Mouse (Mus musculus): ENCODE measurements around the gene Ing3. TPM values are rescaled to one million over a fixed set of nuclear protein-coding genes. Genes with fewer than 3 reads are reported as not detected.

The Ing3 gene
- polyA plus RNA-seq, 1 experiment = 15.1 TPM

DNA sequence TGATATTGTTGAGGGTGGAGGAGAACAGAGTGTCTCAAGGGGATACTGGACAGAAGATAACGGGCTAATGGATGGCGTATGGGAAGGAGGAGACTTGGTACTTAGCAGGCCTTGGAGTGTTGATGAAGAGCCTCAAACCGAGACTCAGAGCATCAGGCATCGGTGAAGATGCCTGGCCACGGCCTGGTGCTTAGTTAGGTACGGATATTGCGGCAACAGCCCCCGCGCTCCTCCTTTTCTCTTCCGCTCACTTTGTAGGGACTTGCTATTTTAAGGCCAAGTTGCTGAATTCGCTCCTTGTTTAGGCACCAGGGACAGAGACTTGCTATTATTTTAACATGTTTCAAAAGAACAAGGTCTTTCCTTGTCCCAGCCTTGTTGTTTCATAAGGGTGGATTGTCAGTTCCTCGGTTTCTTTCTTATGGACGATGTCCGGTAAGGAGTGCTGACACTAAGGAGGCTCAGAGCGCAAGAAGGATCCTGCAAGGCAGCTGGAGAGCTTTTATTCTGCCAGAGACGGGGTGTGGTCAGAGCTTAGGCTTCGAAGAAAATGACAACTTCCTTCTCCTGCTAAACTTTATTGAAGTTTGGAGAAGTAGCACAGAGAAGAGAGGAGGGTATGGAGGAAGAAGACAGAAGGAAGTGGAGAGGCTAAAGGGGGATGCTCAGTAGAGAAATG, 53.3 kb downstream of the Ing3 start:
- Histone ChIP-seq H3K4me3 (ENCODE audit: insufficient read depth, low read length) (no peak overlapping the region), H3K27ac (ENCODE audit: insufficient read depth, low read length) (no peak overlapping the region), H3K4me1 (ENCODE audit: control insufficient read depth, insufficient read depth, low read length) (no peaks in the 10 kb centered on the region)
- TF ChIP-seq POLR2A (IDR thresholded peaks at IDR 0.05; ENCODE audit: extremely low read depth, insufficient read depth, low read length) = no peak
- TF ChIP-seq CTCF (IDR thresholded peaks at IDR 0.05; ENCODE audit: extremely low read depth, insufficient read depth, low read length) = no peak

DNA sequence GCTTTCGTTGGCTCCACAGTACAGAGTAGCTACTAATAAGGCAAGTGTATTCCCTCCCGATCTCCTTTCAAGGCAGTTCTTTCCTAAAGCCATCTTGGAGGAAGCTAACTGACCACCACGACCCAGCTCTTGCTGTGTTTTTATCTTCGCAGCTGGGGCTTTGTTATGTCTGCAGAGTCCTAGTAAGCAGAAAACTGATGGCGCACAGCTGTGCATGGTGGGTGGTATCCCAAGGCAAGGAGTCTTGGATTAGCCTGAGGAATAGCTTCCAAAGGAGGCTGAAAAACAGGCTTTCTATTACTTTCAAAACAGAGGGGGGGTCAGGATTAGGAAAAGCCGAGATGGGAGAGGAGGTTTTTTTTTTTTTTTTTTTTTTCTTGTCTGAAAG, 53.8 kb downstream of the Ing3 start:
- TF ChIP-seq POLR2A (IDR thresholded peaks at IDR 0.05; ENCODE audit: extremely low read depth, insufficient read depth, low read length) = no peak
- TF ChIP-seq CTCF (IDR thresholded peaks at IDR 0.05; ENCODE audit: extremely low read depth, insufficient read depth, low read length) = no peak
- no peak overlapping the region for H3K27ac ChIP-seq (ENCODE audit: insufficient read depth, low read length)
- no peaks in the 10 kb centered on the region for H3K4me1 ChIP-seq (ENCODE audit: control insufficient read depth, insufficient read depth, low read length)
- no peak overlapping the region for H3K4me3 ChIP-seq (ENCODE audit: insufficient read depth, low read length)

DNA sequence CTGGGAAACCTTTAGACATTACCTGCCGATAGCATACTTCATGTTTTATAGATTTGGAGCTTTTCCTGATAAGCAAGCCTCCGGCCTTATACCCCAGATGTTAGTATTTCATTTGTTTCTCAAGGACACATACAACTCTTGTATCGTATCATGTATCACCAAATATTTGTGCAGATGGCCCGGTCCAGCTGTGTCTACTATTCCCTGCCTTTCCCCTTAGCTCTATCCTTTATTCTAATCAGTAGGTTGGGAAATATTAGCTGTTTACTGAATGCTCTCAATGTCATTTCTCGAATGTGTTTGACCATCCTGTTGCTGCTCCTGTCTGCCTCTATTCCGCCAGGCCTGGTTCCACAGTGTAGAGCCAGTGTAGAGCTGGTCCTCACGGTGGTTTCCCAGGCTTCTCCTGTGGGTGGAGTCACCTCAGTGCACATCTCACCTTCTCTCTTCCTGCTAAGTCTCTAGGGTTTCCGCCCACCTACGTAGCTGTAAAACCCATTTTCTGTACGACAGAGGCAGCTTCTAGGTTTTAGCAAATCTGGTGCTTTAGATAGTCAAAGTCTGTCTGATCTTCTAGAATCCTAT, 54.7 kb downstream of the Ing3 start:
- TF ChIP-seq POLR2A (IDR thresholded peaks at IDR 0.05; ENCODE audit: extremely low read depth, insufficient read depth, low read length) (no peak), CTCF (IDR thresholded peaks at IDR 0.05; ENCODE audit: extremely low read depth, insufficient read depth, low read length) (no peak)
- Histone ChIP-seq H3K4me3 (ENCODE audit: insufficient read depth, low read length) (no peak overlapping the region), H3K4me1 (ENCODE audit: control insufficient read depth, insufficient read depth, low read length) (no peaks in the 10 kb centered on the region), H3K27ac (ENCODE audit: insufficient read depth, low read length) (no peak overlapping the region)

DNA sequence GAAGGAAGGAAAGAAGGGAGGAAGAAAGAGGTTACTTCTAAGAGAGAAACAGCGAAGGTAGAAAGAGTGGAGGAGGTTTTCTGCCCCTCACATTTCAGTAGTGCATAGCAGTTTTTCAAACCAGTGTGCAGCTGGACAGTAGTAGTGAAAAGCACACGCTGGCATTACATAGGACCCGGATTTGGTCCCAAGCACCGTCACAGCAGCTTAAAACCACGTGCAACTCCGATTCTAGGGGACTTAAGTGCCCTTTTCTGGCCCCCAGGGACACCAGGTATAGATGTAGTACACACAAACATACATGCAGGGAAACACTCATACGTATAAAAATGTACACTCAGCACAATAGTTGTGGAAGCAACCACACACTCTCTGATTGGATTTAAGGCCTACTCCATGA, 59.0 kb downstream of the Ing3 start:
- Histone ChIP-seq H3K27ac (ENCODE audit: insufficient read depth, low read length) (no peak overlapping the region), H3K4me1 (ENCODE audit: control insufficient read depth, insufficient read depth, low read length) (no peaks in the 10 kb centered on the region), H3K4me3 (ENCODE audit: insufficient read depth, low read length) (no peak overlapping the region)
- TF ChIP-seq POLR2A (IDR thresholded peaks at IDR 0.05; ENCODE audit: extremely low read depth, insufficient read depth, low read length) (no peak), CTCF (IDR thresholded peaks at IDR 0.05; ENCODE audit: extremely low read depth, insufficient read depth, low read length) (no peak)

DNA sequence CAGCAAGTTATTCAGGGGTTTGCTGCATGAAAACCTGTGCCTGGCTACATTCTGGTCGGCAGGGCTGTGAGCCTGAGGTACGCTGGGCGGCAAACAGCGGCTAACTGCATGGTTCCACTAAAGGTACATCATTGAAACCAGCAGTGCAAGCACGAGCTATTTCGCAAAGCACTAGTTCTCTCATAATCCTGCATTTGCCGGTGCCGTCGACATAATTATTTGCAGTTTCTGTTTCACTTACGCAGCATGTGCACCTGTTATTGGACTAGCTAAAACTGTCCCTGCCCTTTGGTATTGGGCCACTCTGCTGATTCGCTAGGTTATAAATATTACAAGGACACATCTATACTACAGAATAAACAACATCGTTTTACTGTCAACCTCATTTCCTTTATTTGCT, 60.9 kb downstream of the Ing3 start:
- Histone ChIP-seq H3K4me1 (ENCODE audit: control insufficient read depth, insufficient read depth, low read length) (no peaks in the 10 kb centered on the region), H3K4me3 (ENCODE audit: insufficient read depth, low read length) (no peak overlapping the region), H3K27ac (ENCODE audit: insufficient read depth, low read length) (no peak overlapping the region)
- TF ChIP-seq CTCF (IDR thresholded peaks at IDR 0.05; ENCODE audit: extremely low read depth, insufficient read depth, low read length) (no peak), POLR2A (IDR thresholded peaks at IDR 0.05; ENCODE audit: extremely low read depth, insufficient read depth, low read length) (no peak)

DNA sequence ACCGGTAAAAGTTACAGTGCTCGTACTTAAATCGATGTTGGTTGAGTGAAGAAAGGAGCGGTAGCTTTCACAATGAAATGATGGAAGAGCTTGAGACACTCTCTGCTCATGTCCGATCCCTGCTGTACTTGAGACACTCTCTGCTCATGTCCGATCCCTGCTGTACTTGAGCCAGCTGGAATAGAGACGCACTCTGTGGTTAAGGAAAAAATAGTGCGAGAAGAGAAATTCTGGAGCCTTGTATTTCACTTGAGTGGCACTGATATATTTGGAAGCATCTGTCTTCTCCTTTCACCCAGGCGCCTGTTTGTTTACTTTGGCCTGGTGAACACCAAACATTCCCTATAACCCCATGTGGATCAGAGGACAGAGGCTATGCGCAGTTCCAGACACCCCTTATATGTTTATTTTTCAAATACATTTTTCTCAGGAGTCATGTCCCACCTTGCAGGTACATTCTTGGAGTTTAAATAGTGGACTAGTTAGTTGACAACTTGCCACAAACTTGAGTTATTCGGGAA, 61.5 kb downstream of the Ing3 start:
- no peak for TF ChIP-seq POLR2A (IDR thresholded peaks at IDR 0.05; ENCODE audit: extremely low read depth, insufficient read depth, low read length)
- no peak for TF ChIP-seq CTCF (IDR thresholded peaks at IDR 0.05; ENCODE audit: extremely low read depth, insufficient read depth, low read length)
- H3K27ac ChIP-seq (ENCODE audit: insufficient read depth, low read length) = no peak overlapping the region
- H3K4me1 ChIP-seq (ENCODE audit: control insufficient read depth, insufficient read depth, low read length) = no peaks in the 10 kb centered on the region
- no peak overlapping the region for H3K4me3 ChIP-seq (ENCODE audit: insufficient read depth, low read length)

DNA sequence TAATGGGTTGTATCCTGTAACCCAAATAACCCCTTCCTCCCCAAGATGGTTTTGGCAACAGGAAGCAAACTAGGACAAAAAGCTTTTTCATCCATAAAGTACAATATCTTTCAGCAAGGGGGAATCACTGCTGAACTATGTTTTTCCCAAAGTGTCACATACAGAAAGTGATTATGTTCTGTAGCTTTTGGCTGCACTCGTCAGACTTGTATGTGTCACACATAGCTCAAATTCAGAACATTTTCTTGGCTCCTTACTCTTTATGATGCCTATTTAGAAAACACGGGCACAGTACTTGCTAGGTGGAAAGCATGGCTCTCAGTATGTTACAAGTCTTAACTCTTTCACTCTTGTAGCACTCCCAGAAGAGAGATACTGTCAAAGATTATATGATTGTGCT, 62.2 kb downstream of the Ing3 start:
- TF ChIP-seq CTCF (IDR thresholded peaks at IDR 0.05; ENCODE audit: extremely low read depth, insufficient read depth, low read length) = no peak
- Histone ChIP-seq H3K27ac (ENCODE audit: insufficient read depth, low read length) (no peak overlapping the region), H3K4me1 (ENCODE audit: control insufficient read depth, insufficient read depth, low read length) (no peaks in the 10 kb centered on the region), H3K4me3 (ENCODE audit: insufficient read depth, low read length) (no peak overlapping the region)

DNA sequence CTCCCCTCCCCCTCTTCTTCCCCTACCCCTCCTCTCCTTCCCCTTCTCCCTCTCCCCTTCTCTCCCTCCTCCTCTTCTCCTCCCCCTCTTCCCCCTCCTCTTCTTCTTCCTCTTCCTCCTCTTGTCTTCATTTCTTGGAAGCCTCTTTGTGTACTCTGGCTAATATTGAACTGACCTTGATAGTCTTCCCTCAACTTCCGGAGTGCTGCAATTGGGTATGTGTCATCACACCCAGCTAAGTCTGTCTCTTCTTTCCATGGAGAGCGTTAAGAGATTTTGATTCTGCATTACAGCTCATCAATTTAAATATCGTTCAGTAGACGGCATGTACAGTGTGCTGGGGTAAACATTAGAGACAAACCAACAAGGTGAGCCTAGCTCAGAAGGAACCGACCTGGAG, 62.7 kb downstream of the Ing3 start:
- no peak overlapping the region for H3K27ac ChIP-seq (ENCODE audit: insufficient read depth, low read length)
- H3K4me3 ChIP-seq (ENCODE audit: insufficient read depth, low read length) = no peak overlapping the region
- TF ChIP-seq POLR2A (IDR thresholded peaks at IDR 0.05; ENCODE audit: extremely low read depth, insufficient read depth, low read length) (no peak), CTCF (IDR thresholded peaks at IDR 0.05; ENCODE audit: extremely low read depth, insufficient read depth, low read length) (no peak)
- H3K4me1 ChIP-seq (ENCODE audit: control insufficient read depth, insufficient read depth, low read length) = no peaks in the 10 kb centered on the region

DNA sequence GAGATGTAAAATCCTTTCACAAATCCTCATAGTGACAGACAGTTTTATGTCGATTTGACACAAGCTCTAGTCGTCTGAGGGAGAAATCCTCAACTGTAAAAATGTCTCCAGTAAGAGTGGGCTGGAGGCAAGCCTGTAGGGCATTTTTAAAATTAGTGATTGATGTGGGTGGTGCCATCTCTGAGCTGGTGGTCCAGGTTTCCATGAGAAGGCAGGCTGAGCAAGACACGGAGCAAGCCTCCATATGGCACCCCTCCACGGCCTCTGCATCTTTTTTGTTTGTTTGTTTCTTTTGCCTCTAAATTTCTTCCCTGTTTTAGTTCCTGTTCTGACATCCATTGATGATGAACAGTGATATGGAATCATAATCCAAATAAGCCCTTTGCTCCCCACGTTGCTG, 63.1 kb downstream of the Ing3 start:
- no peaks in the 10 kb centered on the region for H3K4me1 ChIP-seq (ENCODE audit: control insufficient read depth, insufficient read depth, low read length)
- H3K4me3 ChIP-seq (ENCODE audit: insufficient read depth, low read length) = no peak overlapping the region
- H3K27ac ChIP-seq (ENCODE audit: insufficient read depth, low read length) = no peak overlapping the region
- TF ChIP-seq POLR2A (IDR thresholded peaks at IDR 0.05; ENCODE audit: extremely low read depth, insufficient read depth, low read length) (no peak), CTCF (IDR thresholded peaks at IDR 0.05; ENCODE audit: extremely low read depth, insufficient read depth, low read length) (no peak)

DNA sequence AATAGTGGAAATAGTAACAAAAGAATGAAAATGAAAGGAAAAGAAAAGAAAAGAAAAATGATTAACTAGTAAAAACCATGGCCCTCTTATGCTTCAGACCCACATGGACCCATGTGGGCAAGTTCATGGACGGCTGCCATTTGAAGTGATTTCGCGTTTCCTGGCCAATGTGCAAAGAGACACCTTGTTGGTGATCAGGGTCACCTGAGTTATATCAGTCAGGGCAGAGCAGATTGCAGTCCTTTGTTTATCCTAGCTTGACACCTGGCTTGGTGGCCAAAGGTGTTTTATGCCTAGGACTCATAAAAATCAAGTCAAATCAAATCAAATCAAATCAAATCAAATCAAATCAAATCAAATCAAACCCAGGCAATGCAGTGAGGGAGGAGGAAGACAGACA, 64.0 kb downstream of the Ing3 start:
- Histone ChIP-seq H3K27ac (ENCODE audit: insufficient read depth, low read length) (no peak overlapping the region), H3K4me1 (ENCODE audit: control insufficient read depth, insufficient read depth, low read length) (no peaks in the 10 kb centered on the region), H3K4me3 (ENCODE audit: insufficient read depth, low read length) (no peak overlapping the region)
- no peak for TF ChIP-seq POLR2A (IDR thresholded peaks at IDR 0.05; ENCODE audit: extremely low read depth, insufficient read depth, low read length)
- no peak for TF ChIP-seq CTCF (IDR thresholded peaks at IDR 0.05; ENCODE audit: extremely low read depth, insufficient read depth, low read length)
